Mouse (Mus musculus): ENCODE measurements at regions not wholly inside any gene's neighbourhood (a gene's known extent, or its start where the extent isn't known, plus 50 kb on each side); places are given as distances from the start of the nearest gene placed in this dataset.

GRCm38 (mm10) chr2:74954101-74954500 is 128.5 kb downstream of the Mtx2 start:
- Histone ChIP-seq H3K9ac (ENCODE audit: insufficient read depth, low read depth) (no peak overlapping the region), H3K9me3 (replicated peaks; ENCODE audit: low read length) (no peaks in the 10 kb centered on the region), H3K27ac (ENCODE audit: insufficient read depth, low read depth) (no peak overlapping the region), H3K79me2 (replicated peaks; ENCODE audit: control insufficient read depth, extremely low read depth, insufficient read depth, poor library complexity, severe bottlenecking) (no peaks in the 10 kb centered on the region), H3K36me3 (replicated peaks in 1 of 2; ENCODE audit: control insufficient read depth in 1 of 2, insufficient read depth in 1 of 2, low read length in 1 of 2) (no peaks in the 10 kb centered on the region), H3K4me2 (ENCODE audit: insufficient read depth, low read depth, poor library complexity, severe bottlenecking) (no peak overlapping the region; the same call in 1 of the 2 replicates), H3K4me3 (replicated peaks in 1 of 3; ENCODE audit: low read depth in 2 of 3, low read length in 2 of 3, poor library complexity in 1 of 3) (no peak overlapping the region), H3K4me1 (ENCODE audit: control insufficient read depth in 1 of 2, insufficient read depth in 2 of 2) (0 out of 4 replicates have a peak, but pooled peaks cover 0 to 6% of the 10 kb centered on the region in 2 experiments), H3K27me3 (replicated peaks) (no peaks in the 10 kb centered on the region)
- dilution Hi-C loops (cut with MboI; ENCODE audit: extremely low pct_ligation_motif_present, extremely low pct_unique_long_range_greater_than_20kb, low sequenced_read_pairs) = no loop called here
- TF ChIP-seq EP300 (IDR thresholded peaks at IDR 0.05; ENCODE audit: low read length) (no peak), CHD1 (IDR thresholded peaks at IDR 0.05; ENCODE audit: low read depth, low read length) (no peak), BHLHE40 (IDR thresholded peaks at IDR 0.05; ENCODE audit: low read depth, low read length) (no peak), CHD2 (IDR thresholded peaks at IDR 0.05; ENCODE audit: low read length) (no peak), RCOR1 (conservative IDR thresholded peaks at IDR 0.05; ENCODE audit: low read depth, low read length) (no peak), NELFE (IDR thresholded peaks at IDR 0.05; ENCODE audit: low read depth, low read length) (no peak), MAZ (IDR thresholded peaks at IDR 0.05; ENCODE audit: low read depth, low read length) (no peak), SMC3 (IDR thresholded peaks at IDR 0.05; ENCODE audit: low read depth, low read length) (no peak), POLR2A (IDR thresholded peaks at IDR 0.05; ENCODE audit: low read depth, low read length) (no peak), USF2 (conservative IDR thresholded peaks at IDR 0.05; ENCODE audit: low read depth, low read length) (no peak)
- DNase-seq (ENCODE audit: extremely low read depth) = no peak
- in situ Hi-C loops (cut with MboI; ENCODE audit: low pct_ligation_motif_present, low pct_unique_long_range_greater_than_20kb, low sequenced_read_pairs) = no loop called here

DNA sequence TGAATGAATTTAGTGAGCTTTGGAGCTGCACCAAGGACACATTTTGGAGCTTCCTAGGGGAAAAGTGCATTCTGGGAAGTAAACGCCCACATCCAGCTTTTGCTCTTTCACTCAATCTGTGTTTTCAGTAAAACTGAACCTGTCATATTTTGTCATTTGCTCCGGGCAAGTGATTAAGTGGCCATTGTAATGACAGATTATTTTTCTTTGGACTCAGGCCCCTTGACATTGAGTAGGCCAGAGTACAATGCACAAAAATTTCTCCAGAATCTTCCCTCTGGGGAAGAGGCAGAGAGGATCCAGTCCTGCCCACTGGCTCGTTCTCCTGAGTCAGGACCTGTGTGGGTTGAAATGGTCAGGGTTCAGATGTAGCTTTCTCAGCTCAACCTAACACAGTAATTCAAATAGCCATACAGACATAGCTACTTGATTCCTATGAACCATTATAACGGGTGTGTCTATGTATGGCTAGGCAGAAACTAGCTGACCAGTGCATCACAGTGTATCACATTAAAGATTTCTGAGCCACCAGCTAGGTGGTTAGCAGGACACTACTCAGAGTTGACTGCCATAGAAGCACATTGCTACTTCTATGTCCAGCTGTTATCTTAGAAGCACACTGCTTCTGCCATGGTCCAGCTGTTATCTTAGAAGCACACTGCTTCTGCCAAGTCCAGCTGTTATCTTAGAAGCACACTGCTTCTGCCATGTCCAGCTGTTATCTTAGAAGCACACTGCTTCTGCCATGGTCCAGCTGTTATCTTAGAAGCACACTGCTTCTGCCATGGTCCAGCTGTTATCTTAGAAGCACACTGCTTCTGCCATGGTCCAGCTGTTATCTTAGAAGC is 129.9 kb downstream of the Mtx2 start:
- Histone ChIP-seq H3K27me3 (replicated peaks) (no peaks in the 10 kb centered on the region), H3K9ac (ENCODE audit: insufficient read depth, low read depth) (no peak overlapping the region), H3K4me1 (ENCODE audit: control insufficient read depth in 1 of 2, insufficient read depth in 2 of 2) (0 out of 4 replicates have a peak, but pooled peaks cover 0 to 6% of the 10 kb centered on the region in 2 experiments), H3K79me2 (replicated peaks; ENCODE audit: control insufficient read depth, extremely low read depth, insufficient read depth, poor library complexity, severe bottlenecking) (no peaks in the 10 kb centered on the region), H3K4me2 (ENCODE audit: insufficient read depth, low read depth, poor library complexity, severe bottlenecking) (no peak overlapping the region), H3K9me3 (replicated peaks; ENCODE audit: low read length) (no peaks in the 10 kb centered on the region), H3K4me3 (replicated peaks in 1 of 3; ENCODE audit: low read depth in 2 of 3, low read length in 2 of 3, poor library complexity in 1 of 3) (no peak overlapping the region), H3K27ac (ENCODE audit: insufficient read depth, low read depth) (no peak overlapping the region), H3K36me3 (replicated peaks in 1 of 2; ENCODE audit: control insufficient read depth in 1 of 2, insufficient read depth in 1 of 2, low read length in 1 of 2) (no peaks in the 10 kb centered on the region)
- dilution Hi-C loops (cut with MboI; ENCODE audit: extremely low pct_ligation_motif_present, extremely low pct_unique_long_range_greater_than_20kb, low sequenced_read_pairs) (no loop called here), in situ Hi-C loops (cut with MboI; ENCODE audit: low pct_ligation_motif_present, low pct_unique_long_range_greater_than_20kb, low sequenced_read_pairs) (no loop called here)
- TF ChIP-seq RAD21 (IDR thresholded peaks at IDR 0.05; ENCODE audit: low read depth, low read length) (no peak), SIN3A (IDR thresholded peaks at IDR 0.05; ENCODE audit: low read length) (no peak), NELFE (IDR thresholded peaks at IDR 0.05; ENCODE audit: low read depth, low read length) (no peak), CHD2 (IDR thresholded peaks at IDR 0.05; ENCODE audit: low read length) (no peak), ELF1 (IDR thresholded peaks at IDR 0.05; ENCODE audit: low read depth, low read length) (no peak), ZNF384 (IDR thresholded peaks at IDR 0.05; ENCODE audit: low read depth, low read length) (no peak), KAT2A (IDR thresholded peaks at IDR 0.05; ENCODE audit: insufficient replicate concordance, low read length) (no peak), EP300 (IDR thresholded peaks at IDR 0.05; ENCODE audit: low read length) (no peak), MAZ (IDR thresholded peaks at IDR 0.05; ENCODE audit: low read depth, low read length) (no peak), PAX5 (IDR thresholded peaks at IDR 0.05; ENCODE audit: low read length) (no peak)
- DNase-seq (ENCODE audit: extremely low read depth) = no peak
